Mouse (Mus musculus): ENCODE measurements around the gene Slc35b1.

The Slc35b1 gene

GRCm38 (mm10) chr11:95364388-95364787, 20.1 kb upstream of the Slc35b1 start:
- in situ Hi-C loops (cut with MboI; ENCODE audit: unreplicated experiment in 2 of 2), result no loop called here

DNA sequence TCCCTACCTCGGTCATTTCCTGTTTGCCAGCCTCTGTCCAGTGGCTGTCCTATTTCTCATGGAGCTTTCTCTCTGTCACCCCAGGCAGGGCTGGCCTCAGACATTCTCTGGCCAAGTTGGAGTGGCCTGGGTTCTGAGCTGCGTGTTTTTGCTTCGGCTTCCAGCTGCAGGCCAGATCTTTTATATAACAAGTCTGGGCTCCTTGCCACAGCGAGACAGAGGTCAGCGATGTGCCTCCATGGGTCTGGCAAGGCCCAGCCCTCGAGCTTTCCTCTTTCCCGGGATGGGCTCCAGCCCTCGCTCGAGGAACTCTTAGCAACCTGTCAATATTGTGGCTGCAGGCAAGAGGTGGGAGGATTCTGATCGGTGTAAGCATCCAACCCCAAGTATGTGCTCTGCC, 18.9 kb upstream of the Slc35b1 start:
- in situ Hi-C loops (cut with MboI; ENCODE audit: unreplicated experiment in 2 of 2), result loop anchor here (5.0 kb wide), 2 partner anchors 33 to 43 kb away; no protein-coding TSS in a partner anchor

GRCm38 (mm10) chr11:95366280-95366897, 18.1 kb upstream of the Slc35b1 start:
- in situ Hi-C loops (cut with MboI; ENCODE audit: unreplicated experiment in 2 of 2), result loop anchor here (5.0 kb wide), 2 partner anchors 34 to 44 kb away; no protein-coding TSS in a partner anchor

DNA sequence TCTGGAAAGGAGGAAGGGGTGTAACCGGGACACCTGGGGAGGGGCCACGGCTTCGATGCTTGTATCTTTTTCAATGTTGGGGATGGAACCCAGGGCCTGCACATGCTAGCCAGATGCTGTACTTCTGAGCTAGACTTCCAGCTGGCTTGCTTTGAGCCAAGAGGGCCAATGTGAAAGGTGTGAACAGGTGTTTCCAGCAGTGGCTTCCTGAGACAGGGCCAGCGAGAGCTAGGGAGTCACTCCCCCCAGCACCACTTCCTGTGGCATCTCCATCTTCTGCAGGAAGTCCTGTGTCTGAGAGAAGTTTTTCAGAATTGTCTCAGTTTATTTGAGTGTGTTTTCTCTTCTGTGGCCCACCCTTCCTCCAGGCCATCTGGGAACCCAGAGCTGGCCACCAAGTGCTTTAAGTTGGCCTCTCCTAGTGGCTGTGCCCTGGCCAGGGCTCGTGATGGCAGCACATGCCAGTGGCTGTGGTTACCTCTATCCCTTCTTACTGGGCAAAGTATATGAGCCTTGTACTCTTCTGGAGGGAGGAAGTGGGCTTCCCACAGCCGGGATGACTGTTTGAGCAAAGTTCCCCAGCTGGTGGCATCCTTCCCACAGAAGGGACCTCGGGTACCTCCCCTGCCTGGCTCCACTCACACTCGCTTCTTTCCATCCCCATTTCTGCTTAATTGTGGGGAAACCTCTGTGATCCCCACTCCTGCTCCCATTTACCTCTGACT, 17.3 kb upstream of the Slc35b1 start:
- in situ Hi-C loops (cut with MboI; ENCODE audit: unreplicated experiment in 2 of 2), result loop anchor here (5.0 kb wide), 2 partner anchors 35 to 45 kb away; no protein-coding TSS in a partner anchor

- in situ Hi-C loops (cut with MboI; ENCODE audit: unreplicated experiment in 2 of 2), result loop anchor here (5.0 kb wide), 2 partner anchors 36 to 46 kb away; no protein-coding TSS in a partner anchor
These were observed 16.2 kb upstream of the Slc35b1 start for GRCm38 (mm10) chr11:95368231-95368823.

GRCm38 (mm10) chr11:95368871-95369270, 15.6 kb upstream of the Slc35b1 start:
- in situ Hi-C loops (cut with MboI; ENCODE audit: unreplicated experiment in 2 of 2), result loop anchor here (5.0 kb wide), 2 partner anchors 37 to 47 kb away; no protein-coding TSS in a partner anchor

DNA sequence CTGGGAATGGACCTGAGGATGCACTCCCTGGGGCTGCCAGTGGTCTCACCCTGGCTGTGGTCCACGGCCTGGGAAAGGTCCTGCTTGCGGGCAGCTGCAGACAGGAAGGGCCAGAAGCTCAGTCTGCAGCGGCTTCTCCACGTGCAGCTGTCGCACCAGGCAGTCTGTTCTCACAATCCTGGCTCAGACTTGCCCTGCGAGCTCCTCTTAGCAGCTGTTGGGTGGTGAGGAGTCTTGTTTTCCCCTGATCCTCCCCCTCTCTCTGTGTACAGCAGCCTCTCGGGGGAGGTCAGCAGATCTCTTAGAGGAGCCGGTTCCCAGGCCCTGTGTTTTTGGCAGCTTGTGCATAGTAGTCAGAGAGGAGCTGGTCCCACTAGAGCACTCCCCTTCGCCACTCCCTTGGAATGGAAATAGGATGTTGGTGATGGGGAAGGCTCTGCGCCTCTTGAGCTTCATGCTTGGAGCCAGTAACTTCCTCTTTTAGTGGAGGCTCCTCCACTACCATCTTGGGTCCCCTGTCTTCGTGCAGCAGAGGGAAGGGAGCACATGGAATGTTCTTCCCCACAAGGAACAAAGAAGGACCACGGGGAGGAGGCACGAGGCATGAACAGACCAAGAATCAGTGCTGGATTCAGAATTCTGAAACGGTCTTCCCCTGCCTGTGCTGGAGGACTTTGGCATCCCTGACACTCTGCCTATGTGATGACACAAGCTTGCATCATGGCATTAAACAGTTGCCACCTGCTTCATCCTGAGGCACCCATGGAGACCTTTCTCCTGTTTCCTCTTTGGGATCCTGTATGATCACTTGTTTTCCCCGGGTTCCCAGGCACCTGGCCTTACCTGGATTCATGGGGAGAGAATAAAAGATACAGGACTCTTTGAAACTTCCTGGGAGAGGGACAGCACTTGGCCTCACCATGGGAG, 14.3 kb upstream of the Slc35b1 start:
- in situ Hi-C loops (cut with MboI; ENCODE audit: unreplicated experiment in 2 of 2), result loop anchor here (5.0 kb wide), 2 partner anchors 38 to 48 kb away; no protein-coding TSS in a partner anchor

- in situ Hi-C loops (cut with MboI; ENCODE audit: unreplicated experiment in 2 of 2), result no loop called here
These were observed 13.3 kb upstream of the Slc35b1 start for GRCm38 (mm10) chr11:95371182-95371581.

- in situ Hi-C loops (cut with MboI; ENCODE audit: unreplicated experiment in 2 of 2), result loop anchor here (25.0 kb wide), 2 partner anchors 267 to 283 kb away; partner anchors contain the start of genes Dlx3 (in 1 of the 2) and Phb (in 1 of the 2)
These were observed 5.6 kb upstream of the Slc35b1 start for GRCm38 (mm10) chr11:95378926-95379325.

GRCm38 (mm10) chr11:95379552-95379951, 4.9 kb upstream of the Slc35b1 start:
- in situ Hi-C loops (cut with MboI; ENCODE audit: unreplicated experiment in 2 of 2), result loop anchor here (25.0 kb wide), 2 partner anchors 267 to 283 kb away; partner anchors contain the start of genes Dlx3 (in 1 of the 2) and Phb (in 1 of the 2)

GRCm38 (mm10) chr11:95380711-95381110, 3.8 kb upstream of the Slc35b1 start:
- in situ Hi-C loops (cut with MboI; ENCODE audit: unreplicated experiment in 2 of 2), result loop anchor here (5.0 to 25.0 kb wide), 4 partner anchors 68 to 654 kb away; partner anchors contain the start of genes Dlx3 (in 1 of the 2), Kat7 (in 1 of the 2), Phb (in 1 of the 2) and Snf8 (in 1 of the 2)

GRCm38 (mm10) chr11:95381146-95381545, 3.3 kb upstream of the Slc35b1 start:
- in situ Hi-C loops (cut with MboI; ENCODE audit: unreplicated experiment in 2 of 2), result loop anchor here (5.0 to 25.0 kb wide), 4 partner anchors 69 to 654 kb away; partner anchors contain the start of genes Dlx3 (in 1 of the 2), Kat7 (in 1 of the 2), Phb (in 1 of the 2) and Snf8 (in 1 of the 2)

GRCm38 (mm10) chr11:95383331-95383986, 1.0 kb upstream of the Slc35b1 start:
- in situ Hi-C loops (cut with MboI; ENCODE audit: unreplicated experiment in 2 of 2), result loop anchor here (5.0 to 25.0 kb wide), 4 partner anchors 71 to 651 kb away; partner anchors contain the start of genes Dlx3 (in 1 of the 2), Kat7 (in 1 of the 2), Phb (in 1 of the 2) and Snf8 (in 1 of the 2)

DNA sequence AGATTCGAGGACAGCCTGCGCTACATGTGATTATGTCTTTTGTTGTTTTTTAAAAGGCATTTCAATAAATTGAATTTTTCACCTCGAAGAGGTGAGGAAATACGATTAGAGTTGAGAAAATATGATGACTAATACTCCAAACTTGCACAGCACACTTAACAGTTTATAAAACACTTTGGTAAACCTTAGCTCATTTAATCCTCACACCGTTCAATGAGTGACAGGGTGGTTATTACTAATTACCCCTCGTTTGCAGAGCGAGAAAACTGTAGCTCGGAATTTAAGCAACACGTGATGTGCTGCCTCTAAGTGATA, 531 bp upstream of the Slc35b1 start:
- in situ Hi-C loops (cut with MboI; ENCODE audit: unreplicated experiment in 2 of 2), result loop anchor here (5.0 to 25.0 kb wide), 4 partner anchors 72 to 651 kb away; partner anchors contain the start of genes Dlx3 (in 1 of the 2), Kat7 (in 1 of the 2), Phb (in 1 of the 2) and Snf8 (in 1 of the 2)

DNA sequence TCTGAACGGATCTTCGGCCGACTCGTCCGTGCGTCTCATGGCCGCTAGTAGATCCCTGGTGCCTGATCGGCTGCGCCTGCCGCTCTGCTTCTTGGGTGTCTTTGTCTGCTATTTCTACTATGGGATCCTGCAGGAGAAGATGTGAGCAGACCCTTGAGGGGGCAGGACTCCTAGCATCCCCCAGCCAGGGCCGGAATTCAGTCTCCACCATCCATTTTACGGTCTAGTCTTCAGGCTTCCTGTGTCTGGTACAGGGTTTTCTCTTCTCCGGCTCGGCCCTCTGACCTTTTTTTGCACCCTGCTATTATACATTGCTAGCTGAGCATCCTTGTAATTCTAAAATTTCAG, 455 bp downstream of the Slc35b1 start:
- in situ Hi-C loops (cut with MboI; ENCODE audit: unreplicated experiment in 2 of 2), result loop anchor here (5.0 to 25.0 kb wide), 5 partner anchors 73 to 650 kb away; partner anchors contain the start of genes Dlx3 (in 1 of the 2), Kat7 (in 1 of the 2), Phb (in 1 of the 2) and Snf8 (in 1 of the 2)

- in situ Hi-C loops (cut with MboI; ENCODE audit: unreplicated experiment in 2 of 2), result loop anchor here (5.0 to 25.0 kb wide), 4 partner anchors 125 to 647 kb away; partner anchors contain the start of genes Dlx3 (in 1 of the 2), Phb (in 1 of the 2), Snf8 (in 1 of the 2) and Tac4 (in 1 of the 2)
These were observed 2.9 kb downstream of the Slc35b1 start for GRCm38 (mm10) chr11:95387354-95387753.

DNA sequence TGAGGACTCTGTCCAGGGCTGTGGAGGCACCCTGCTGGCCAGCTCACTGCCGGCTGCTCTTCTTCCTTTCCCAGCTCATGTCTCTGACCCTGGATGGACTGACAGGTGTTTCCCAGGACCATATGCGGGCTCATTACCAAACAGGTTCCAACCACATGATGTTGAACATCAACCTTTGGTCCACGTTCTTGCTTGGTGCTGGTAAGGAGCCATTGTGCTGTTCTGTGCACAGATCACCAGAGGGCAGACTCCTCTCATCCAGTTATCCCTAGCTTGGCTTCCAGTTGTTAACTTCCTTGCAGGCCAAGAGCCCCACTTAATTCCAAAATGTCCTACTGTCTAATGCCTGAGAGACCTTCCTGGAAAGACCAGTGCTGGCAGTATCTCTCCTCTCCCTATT, 4.5 kb downstream of the Slc35b1 start:
- in situ Hi-C loops (cut with MboI; ENCODE audit: unreplicated experiment in 2 of 2), result loop anchor here (5.0 to 25.0 kb wide), 4 partner anchors 127 to 646 kb away; partner anchors contain the start of genes Dlx3 (in 1 of the 2), Phb (in 1 of the 2), Snf8 (in 1 of the 2) and Tac4 (in 1 of the 2)

DNA sequence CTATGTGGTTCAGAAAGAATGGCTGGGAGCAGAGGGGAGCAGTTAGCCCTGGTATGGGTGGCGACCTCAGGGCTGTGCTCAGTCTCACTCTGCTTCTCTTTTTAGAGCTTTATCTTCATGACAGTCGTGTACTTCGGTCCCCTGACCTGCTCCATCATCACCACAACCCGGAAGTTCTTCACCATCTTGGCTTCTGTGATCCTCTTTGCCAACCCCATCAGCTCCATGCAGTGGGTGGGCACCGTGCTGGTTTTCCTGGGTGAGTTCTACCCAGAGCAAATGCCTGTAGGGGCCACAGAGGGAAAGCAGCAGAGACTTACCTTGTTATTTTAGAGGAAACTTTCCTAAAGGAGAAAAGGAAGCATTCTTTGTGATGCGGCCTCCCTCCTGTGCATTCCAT, 5.9 kb downstream of the Slc35b1 start:
- in situ Hi-C loops (cut with MboI; ENCODE audit: unreplicated experiment in 2 of 2), result loop anchor here (10.0 to 25.0 kb wide), 4 partner anchors 114 to 278 kb away; partner anchors contain the start of genes Dlx3 (in 1 of the 2) and Phb (in 1 of the 2)
